Mouse (Mus musculus) lung, adult 2 months (tissue): ENCODE measurements around the gene Ppil6.

ENCODE experiments used
- CTCF ChIP-seq: fragments of 200-500 bp; IDR thresholded peaks from 2 replicates; pipeline ENCODE4 v1.5.1; 2011; ENCODE audit warnings: mild to moderate bottlenecking, low read length, control low read depth; ENCODE audit not compliant: insufficient read depth
- POLR2A ChIP-seq: fragments of 200-500 bp; IDR thresholded peaks from 2 replicates; pipeline ENCODE4 v1.6.1; 2011; ENCODE audit warnings: low read depth, mild to moderate bottlenecking, control low read depth, low read length, borderline replicate concordance; ENCODE audit errors: extremely low read depth

DNA sequence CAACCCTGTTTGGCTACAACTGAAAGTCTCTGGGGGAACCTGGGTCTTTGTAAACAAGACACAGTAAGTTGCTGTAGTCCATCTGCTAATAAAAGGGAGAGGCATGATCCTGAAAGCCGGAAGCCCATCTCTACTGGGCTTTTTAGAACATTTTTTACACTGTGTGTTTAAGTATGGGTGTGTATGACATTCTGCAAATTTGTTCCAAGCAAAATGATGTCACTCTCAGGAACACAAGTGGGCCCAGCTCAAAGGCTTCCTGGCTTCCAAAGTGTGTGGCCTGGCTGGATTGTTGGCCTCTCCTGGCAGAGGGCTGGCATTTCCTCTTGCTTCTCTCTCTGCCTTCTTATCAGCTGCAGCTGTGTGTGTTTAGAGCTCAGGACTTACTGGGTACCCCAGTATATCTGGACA lies 15.3 kb upstream of the Ppil6 start:
- no peak for TF ChIP-seq POLR2A
- TF ChIP-seq CTCF, result no peak
